In the genomic region with DNA sequence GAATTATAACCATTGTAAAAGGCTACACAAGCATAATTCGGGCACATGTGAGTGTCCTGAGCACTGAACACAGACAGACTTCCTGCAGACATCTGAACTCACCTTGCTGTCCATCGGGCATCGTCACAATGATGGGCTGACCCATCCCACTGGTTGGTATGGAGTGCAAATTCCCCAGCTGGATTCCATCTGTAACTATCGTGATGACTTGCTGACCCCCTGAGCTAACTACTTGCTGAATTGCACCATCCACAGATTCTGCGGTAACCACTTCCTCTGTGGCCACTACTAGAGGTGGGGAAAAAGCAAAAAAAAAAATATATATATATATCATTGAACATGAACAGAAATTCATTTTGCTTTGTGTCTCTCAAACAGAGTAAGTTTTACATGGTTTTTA, we compare ENCODE assay signal across 22 mouse cellular contexts. TPM values are rescaled to one million over a fixed set of nuclear protein-coding genes. Genes with fewer than 3 reads are reported as not detected.
DNase-seq lines count a peak whose midpoint lies in the region; ATAC-seq and TF ChIP-seq lines count a peak whose summit lies in the region.
"Had no signal": no experiment of that assay in that cellular context is flagged by ENCODE, and none has a peak within 500 bp of the region (broad histone marks: within the 10 kb centered on the region; RNA-seq: fewer than 3 reads in every experiment).

No protein-coding gene starts in this region.

- H3K4me2 ChIP-seq in neural tube, embryonic 15.5 days, result no peak overlapping the region
- no peak overlapping the region for H3K4me2 ChIP-seq in forebrain, postnatal 0 days (ENCODE audit: low read depth)
- H3K4me2 ChIP-seq: embryonic facial prominence, embryonic 12.5 days; forebrain, embryonic 12.5 days had no signal

- 91% methylated on average over 5 of the region's 5 CpGs for WGBS in heart, embryonic 10.5 days
- 98% methylated on average over 5 of the region's 5 CpGs for WGBS in neural tube, embryonic 15.5 days
- 95% methylated on average over 5 of the region's 5 CpGs for WGBS in forebrain, postnatal 0 days

- ATAC-seq in granulocyte monocyte progenitor cell, adult 5-6 weeks (replicated peaks; ENCODE audit: poor library complexity, severe bottlenecking), result peak; percentile 84
- ATAC-seq in megakaryocyte progenitor cell, adult 5-6 weeks (replicated peaks; ENCODE audit: poor library complexity), result peak; percentile 64; the same call in 1 of the 2 replicates
- no peak for ATAC-seq in neural tube, embryonic 15.5 days (ENCODE audit: low FRiP score)
- no peak for ATAC-seq in forebrain, postnatal 0 days
- ATAC-seq: activated CD4-positive, CD25-positive, alpha-beta regulatory T cell, adult 4 months; forebrain, embryonic 14.5 days; forebrain, embryonic 16.5 days; Patski had no signal

- H3K4me3 ChIP-seq in heart, embryonic 10.5 days, result no peak overlapping the region
- H3K4me3 ChIP-seq in neural tube, embryonic 15.5 days (replicated peaks), result no peak overlapping the region
- no peak overlapping the region for H3K4me3 ChIP-seq in forebrain, postnatal 0 days (ENCODE audit: low read depth, low read length)
- H3K4me3 ChIP-seq: embryonic facial prominence, embryonic 10.5 days; embryonic facial prominence, embryonic 12.5 days; forebrain, embryonic 12.5 days had no signal

- peaks cover 10% of the 10 kb centered on the region; the same call in 1 of the 2 replicates for H3K4me1 ChIP-seq in heart, embryonic 10.5 days
- H3K4me1 ChIP-seq in neural tube, embryonic 15.5 days, result no peaks in the 10 kb centered on the region
- no peaks in the 10 kb centered on the region for H3K4me1 ChIP-seq in forebrain, postnatal 0 days (ENCODE audit: insufficient read depth)
- H3K4me1 ChIP-seq: embryonic facial prominence, embryonic 10.5 days; embryonic facial prominence, embryonic 12.5 days; forebrain, embryonic 12.5 days had no signal

- no peaks in the 10 kb centered on the region for H3K9me3 ChIP-seq in heart, embryonic 10.5 days
- H3K9me3 ChIP-seq in neural tube, embryonic 15.5 days (replicated peaks), result no peaks in the 10 kb centered on the region
- H3K9me3 ChIP-seq in forebrain, postnatal 0 days (ENCODE audit: low read length), result no peaks in the 10 kb centered on the region
- H3K9me3 ChIP-seq: embryonic facial prominence, embryonic 10.5 days; embryonic facial prominence, embryonic 12.5 days; forebrain, embryonic 12.5 days; G1E had no signal

- H3K9ac ChIP-seq in neural tube, embryonic 15.5 days (replicated peaks), result no peak overlapping the region
- no peak overlapping the region for H3K9ac ChIP-seq in forebrain, postnatal 0 days
- H3K9ac ChIP-seq: embryonic facial prominence, embryonic 12.5 days; forebrain, embryonic 12.5 days had no signal

- no peak for TF ChIP-seq CTCF in forebrain, postnatal 0 days (IDR thresholded peaks at IDR 0.05; ENCODE audit: low read depth)

- peak; percentile 76 for DNase-seq in heart, adult 11 months
- DNase-seq in heart, embryonic 10.5 days (ENCODE audit: low spot score), result no peak
- no peak for DNase-seq in forebrain, postnatal 0 days
- DNase-seq: adrenal gland, adult 8-10 months; adrenal gland, postnatal 14 days; adrenal gland, postnatal 36 days; cerebellum, adult 11-12 months; cerebellum, adult 2 months; cerebellum, adult 9-10 months; cerebellum, postnatal 10 days; cerebellum, postnatal 25 days had no signal

- no peaks in the 10 kb centered on the region for H3K27me3 ChIP-seq in heart, embryonic 10.5 days (ENCODE audit: insufficient read depth, poor library complexity, severe bottlenecking)
- no peaks in the 10 kb centered on the region for H3K27me3 ChIP-seq in neural tube, embryonic 15.5 days (replicated peaks)
- no peaks in the 10 kb centered on the region for H3K27me3 ChIP-seq in forebrain, postnatal 0 days (ENCODE audit: insufficient read depth, low read length)
- H3K27me3 ChIP-seq: embryonic facial prominence, embryonic 12.5 days; forebrain, embryonic 12.5 days; Patski had no signal

- H3K36me3 ChIP-seq in heart, embryonic 10.5 days, result peaks cover 65% of the 10 kb centered on the region
- peaks cover 53% of the 10 kb centered on the region for H3K36me3 ChIP-seq in neural tube, embryonic 15.5 days
- peaks cover 50% of the 10 kb centered on the region for H3K36me3 ChIP-seq in forebrain, postnatal 0 days (ENCODE audit: insufficient read depth)

- H3K27ac ChIP-seq in heart, embryonic 10.5 days, result no peak overlapping the region
- no peak overlapping the region for H3K27ac ChIP-seq in neural tube, embryonic 15.5 days (replicated peaks)
- no peak overlapping the region for H3K27ac ChIP-seq in forebrain, postnatal 0 days (ENCODE audit: low read depth, low read length)
- H3K27ac ChIP-seq: embryonic facial prominence, embryonic 10.5 days; embryonic facial prominence, embryonic 12.5 days; forebrain, embryonic 12.5 days had no signal

RNA-seq across cellular contexts. Expression of a gene that starts 27.4 kb away (rescaled TPM):
- polyA plus RNA-seq in heart, embryonic 10.5 days (2016; fragmentation: Nextera tagmentation; extraction: Ambion mirVana), result 3.5 and 4.1 TPM in 2 replicates
- total RNA-seq in granulocyte monocyte progenitor cell, adult 5-6 weeks (2014; fragmentation: Nextera tagmentation), result 79.4 and 82.5 TPM in 2 replicates
- total RNA-seq in granulocyte monocyte progenitor cell, adult 5-6 weeks (2017), result 138 and 152 TPM in 2 replicates
- 51.3 and 54.1 TPM in 2 replicates for total RNA-seq in megakaryocyte progenitor cell, adult 5-6 weeks (2015)
- total RNA-seq in megakaryocyte progenitor cell, adult 5-6 weeks (2017), result 90.2 and 102 TPM in 2 replicates
- 1.3 and 2.1 TPM in 2 replicates for polyA plus RNA-seq in neural tube, embryonic 15.5 days (2015; fragmentation: Nextera tagmentation; extraction: Ambion mirVana)
- 7.9 and 8.3 TPM in 2 replicates for total RNA-seq in forebrain, postnatal 0 days (2014; rRNA removed)
- polyA plus RNA-seq in forebrain, postnatal 0 days (2015; fragmentation: Nextera tagmentation; extraction: Ambion mirVana), result 3.6 and 5.7 TPM in 2 replicates

RNA-seq across cellular contexts. Expression of a gene that starts 29.7 kb away (rescaled TPM):
- polyA plus RNA-seq in heart, embryonic 10.5 days (2016; fragmentation: Nextera tagmentation; extraction: Ambion mirVana), result 42.3 and 48.6 TPM in 2 replicates
- total RNA-seq in granulocyte monocyte progenitor cell, adult 5-6 weeks (2014; fragmentation: Nextera tagmentation), result 32.9 and 38.2 TPM in 2 replicates
- total RNA-seq in granulocyte monocyte progenitor cell, adult 5-6 weeks (2017), result 31.2 and 37.4 TPM in 2 replicates
- 47.8 and 57.2 TPM in 2 replicates for total RNA-seq in megakaryocyte progenitor cell, adult 5-6 weeks (2015)
- 26.8 and 40.8 TPM in 2 replicates for total RNA-seq in megakaryocyte progenitor cell, adult 5-6 weeks (2017)
- 36.0 and 37.1 TPM in 2 replicates for polyA plus RNA-seq in neural tube, embryonic 15.5 days (2015; fragmentation: Nextera tagmentation; extraction: Ambion mirVana)
- 23.9 and 27.6 TPM in 2 replicates for total RNA-seq in forebrain, postnatal 0 days (2014; rRNA removed)
- 23.9 and 30.3 TPM in 2 replicates for polyA plus RNA-seq in forebrain, postnatal 0 days (2015; fragmentation: Nextera tagmentation; extraction: Ambion mirVana)

Comparison
In these comparisons a context has a peak if more than half of its experiments do, and no peak if none do; other contexts are left out.
1. ATAC-seq: peak in granulocyte monocyte progenitor cell, adult 5-6 weeks (single experiment) and megakaryocyte progenitor cell, adult 5-6 weeks (single experiment); none in neural tube, embryonic 15.5 days (single experiment) and forebrain, postnatal 0 days (single experiment).